Mouse (Mus musculus) mouse trophoblast stem cell (cell line): ENCODE results near the gene Gpx2.
"Not testable (repeated sequence)": the region's sequence is repeated elsewhere in the genome, so short reads cannot be mapped to it uniquely, and the experiment has no call there.

Source experiments
- in situ Hi-C, 2 experiments: fragments of 300-500 bp; cut with MseI, MboI; formaldehyde crosslinking; loops; 2 replicates in 1 of 2; 3 replicates in 1 of 2; pipeline ENCODE4 v1.15.1; 2025

The Gpx2 gene

DNA sequence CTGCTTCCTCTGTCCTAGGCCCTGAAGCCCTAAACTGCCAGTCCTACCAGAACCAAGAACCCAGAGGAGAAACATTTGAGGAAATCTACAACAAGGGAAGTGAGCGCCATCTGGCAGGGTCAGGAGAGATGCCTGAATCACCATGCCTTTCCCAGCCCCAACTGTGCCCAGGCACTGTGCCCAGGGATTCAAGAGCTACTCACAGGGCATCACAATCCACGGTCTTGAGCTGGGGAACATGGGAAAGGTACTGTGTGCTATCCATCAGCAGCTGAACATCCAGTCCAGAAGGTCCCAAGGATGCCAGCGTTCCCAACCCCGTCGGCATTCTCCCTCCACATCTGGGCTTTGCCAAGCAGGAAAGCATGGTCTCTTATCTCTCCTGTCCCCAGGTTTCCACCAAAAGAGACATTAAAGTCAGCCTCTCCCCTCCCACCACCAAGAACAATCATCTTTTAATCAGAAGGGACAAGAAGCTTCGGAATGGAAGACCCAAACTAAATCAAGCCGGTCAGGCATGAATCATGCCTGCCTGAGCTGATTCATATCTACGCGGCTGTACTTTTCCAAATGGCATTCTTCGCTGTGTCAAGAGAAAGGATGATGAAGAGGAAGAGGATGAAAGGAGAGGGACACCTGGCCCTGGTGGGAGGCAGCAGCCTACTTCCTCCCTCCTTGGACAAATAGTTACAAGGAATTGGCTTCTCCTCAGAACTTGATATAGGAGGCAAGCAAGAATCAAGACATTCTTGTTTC, 9.9 kb upstream of the Gpx2 start:
- in situ Hi-C loops = no loop called here

DNA sequence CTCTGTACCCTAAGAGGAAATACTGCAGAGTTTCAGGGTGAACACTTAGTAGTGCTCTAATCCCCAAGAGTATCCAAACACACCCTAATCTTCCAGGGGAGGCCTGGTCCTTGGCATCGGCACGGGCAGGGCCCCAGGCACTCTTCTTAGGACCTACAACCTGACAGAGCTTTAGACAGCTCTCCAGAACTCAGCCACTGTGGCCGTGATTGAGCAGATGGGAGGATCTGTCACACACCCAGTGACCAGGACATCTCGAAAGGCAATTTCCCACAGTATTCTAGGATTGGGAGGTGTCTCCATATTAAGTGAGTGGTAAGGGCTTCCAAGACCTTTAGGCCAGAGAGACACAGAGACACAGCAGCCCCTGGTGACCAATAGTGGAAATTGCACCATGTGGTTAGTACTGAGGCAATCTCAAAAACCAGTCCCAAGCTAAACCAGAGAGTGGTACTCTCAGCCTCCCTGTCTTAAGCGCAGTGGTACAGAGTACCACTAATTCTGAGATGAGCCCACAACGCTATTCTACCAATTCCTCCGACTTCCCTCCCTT, 8.4 kb upstream of the Gpx2 start:
- in situ Hi-C loops = no loop called here

GRCm38 (mm10) chr12:76803028-76803427, 7.7 kb upstream of the Gpx2 start:
- in situ Hi-C loops = no loop called here

- in situ Hi-C loops = no loop called here
These were observed 2.8 kb upstream of the Gpx2 start for GRCm38 (mm10) chr12:76798008-76798720.

DNA sequence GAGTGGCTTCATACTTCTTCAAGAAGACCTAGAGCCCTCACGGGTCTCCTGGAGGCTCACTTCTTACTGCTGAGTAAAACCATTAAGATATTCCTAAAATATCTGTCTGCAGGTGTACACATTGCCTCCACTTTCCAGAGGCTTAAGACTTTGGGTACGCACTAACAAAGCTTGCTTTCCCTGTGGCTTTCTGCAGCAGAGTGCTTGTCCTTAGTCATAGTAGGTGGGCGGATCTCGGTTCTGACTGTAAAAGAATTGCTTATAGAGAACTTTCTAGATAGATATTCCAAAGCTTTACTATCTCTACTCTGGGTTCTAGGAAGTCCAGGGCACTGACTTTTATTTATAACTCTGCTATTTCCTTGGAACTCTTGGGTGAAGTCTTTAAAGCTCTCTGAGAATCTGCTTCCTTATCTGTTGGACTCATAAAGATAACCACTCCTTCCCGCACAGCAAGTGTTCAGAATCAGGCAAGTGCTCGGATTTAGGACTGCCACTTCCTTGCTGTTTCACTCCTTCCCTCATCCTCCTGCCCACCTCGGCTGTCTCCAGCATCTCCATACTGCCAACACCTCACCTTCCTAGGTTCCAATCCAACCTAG, 1.7 kb upstream of the Gpx2 start:
- in situ Hi-C loops = no loop called here

DNA sequence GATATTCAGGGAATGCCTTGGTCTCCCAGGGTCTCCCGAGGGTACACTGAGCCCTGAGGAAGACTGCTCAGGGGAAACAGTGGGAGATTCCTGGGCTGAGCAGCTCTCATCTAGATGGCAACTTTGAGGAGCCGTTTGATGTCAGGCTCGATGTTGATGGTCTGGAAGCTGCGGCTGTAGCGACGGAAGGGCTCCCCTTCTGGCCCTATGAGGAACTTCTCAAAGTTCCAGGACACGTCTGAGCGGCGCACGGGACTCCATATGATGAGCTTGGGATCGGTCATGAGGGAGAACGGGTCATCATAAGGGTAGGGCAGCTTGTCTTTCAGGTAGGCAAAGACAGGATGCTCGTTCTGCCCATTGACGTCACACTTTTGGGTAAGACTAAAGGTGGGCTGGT, 2.8 kb downstream of the Gpx2 start:
- in situ Hi-C loops = not testable (repeated sequence)

- in situ Hi-C loops = no loop called here
These were observed 4.8 kb downstream of the Gpx2 start for GRCm38 (mm10) chr12:76790446-76791084.

- in situ Hi-C loops = no loop called here
These were observed 11.2 kb downstream of the Gpx2 start for GRCm38 (mm10) chr12:76784056-76784619.

DNA sequence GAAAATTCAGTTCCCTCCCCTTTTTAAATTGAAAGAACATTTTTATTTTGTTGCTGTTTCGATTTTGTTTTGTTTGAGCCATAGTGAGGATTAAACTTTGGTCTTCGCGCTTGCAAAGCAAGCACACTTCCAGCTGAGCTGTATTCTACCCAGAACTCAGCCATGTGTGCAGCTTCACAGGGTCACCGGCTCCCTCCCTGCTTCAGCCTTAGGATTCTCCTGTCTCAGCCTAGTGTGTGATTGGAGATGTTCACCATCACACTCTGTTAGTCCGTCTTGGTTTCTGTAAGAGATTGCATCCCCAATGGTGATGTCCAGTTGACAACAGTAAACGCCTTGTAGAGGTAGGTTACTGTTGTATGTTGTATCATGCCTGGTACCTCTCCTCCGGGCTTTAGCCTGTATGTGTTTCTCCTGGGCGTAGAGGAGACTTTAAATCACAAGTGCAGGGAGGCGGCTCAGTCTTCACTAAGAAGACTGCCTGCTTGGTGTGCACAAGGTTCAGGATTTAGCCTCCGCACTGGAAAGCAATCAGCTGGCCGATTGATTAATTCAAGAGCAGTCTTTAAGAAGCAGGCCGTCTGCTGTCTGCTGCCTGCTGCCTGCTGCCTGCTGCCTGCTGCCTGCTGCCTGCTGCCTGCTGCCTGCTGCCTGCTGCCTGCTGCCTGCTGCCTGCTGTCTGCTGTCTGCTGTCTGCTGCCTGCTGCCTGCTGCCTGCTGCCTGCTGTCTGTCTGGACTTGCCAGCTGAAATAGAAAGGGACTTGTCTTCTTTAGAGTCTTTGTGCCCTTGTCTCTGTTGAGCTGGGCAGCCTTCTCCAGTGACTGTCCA, 14.5 kb downstream of the Gpx2 start:
- in situ Hi-C loops = no loop called here

DNA sequence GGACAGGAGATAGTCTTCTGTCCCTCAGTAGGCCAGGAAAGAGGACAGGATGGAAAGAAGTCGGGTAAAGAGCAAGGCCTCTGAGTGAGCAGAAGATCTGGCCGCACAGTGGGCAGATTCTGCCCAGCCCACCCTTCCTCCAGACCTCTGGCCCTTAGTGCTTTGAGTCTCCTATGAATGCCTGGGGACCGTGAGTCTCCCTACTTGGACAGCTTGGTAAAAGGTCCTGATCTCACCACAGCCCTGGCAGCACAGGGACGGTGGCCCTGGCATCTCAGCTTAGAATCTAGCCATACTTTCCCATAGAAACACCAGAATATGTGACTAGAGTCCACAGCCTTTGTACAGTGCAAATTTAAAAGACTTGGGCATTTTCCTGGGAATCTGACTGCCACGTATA, 15.4 kb downstream of the Gpx2 start:
- in situ Hi-C loops = loop anchor here in 1 of 2 experiments (10.0 kb wide), 1 partner anchor 55 kb away; no protein-coding TSS in a partner anchor

- in situ Hi-C loops = loop anchor here in 1 of 2 experiments (10.0 kb wide), 1 partner anchor 56 kb away; no protein-coding TSS in a partner anchor
These were observed 16.9 kb downstream of the Gpx2 start for GRCm38 (mm10) chr12:76778305-76779083.

DNA sequence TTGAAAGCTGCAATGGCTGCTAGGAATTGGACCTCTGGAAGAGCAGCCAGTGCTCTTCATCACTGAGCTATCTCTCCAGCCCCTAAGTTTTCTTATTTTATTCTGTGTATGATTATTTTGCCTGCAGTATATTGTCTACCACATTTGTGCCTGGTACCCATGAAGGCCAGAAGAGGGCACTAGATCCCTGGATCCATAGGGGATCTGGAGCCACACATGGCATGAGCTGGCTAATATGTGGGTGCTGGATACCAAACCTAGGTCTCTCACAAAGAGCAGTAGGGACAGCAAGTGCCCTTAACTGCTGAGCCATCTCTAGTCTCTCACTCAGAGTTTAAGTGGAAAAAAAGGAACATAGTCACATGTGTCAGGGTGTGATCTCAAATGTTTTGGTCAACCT, 17.5 kb downstream of the Gpx2 start:
- in situ Hi-C loops = loop anchor here in 1 of 2 experiments (10.0 kb wide), 1 partner anchor 57 kb away; no protein-coding TSS in a partner anchor

DNA sequence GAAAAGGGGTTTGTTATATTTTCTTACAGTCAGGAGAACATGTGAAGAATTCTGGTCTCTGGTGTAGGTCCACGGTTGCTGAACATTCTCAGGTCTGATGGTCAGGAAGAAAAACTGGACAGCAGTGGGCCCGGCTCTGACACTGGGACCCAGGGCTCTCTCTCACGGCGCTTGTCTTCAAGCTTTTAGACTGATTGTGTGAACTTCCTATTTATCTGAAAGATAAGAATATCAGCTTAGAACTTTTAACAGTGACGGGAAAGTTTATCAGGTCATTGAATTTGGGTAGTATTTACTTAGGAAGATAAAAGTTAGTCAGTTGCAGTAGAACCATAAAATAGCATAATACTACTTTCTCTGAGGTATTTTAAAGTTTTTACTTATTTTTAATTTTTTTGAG, 18.5 kb downstream of the Gpx2 start:
- in situ Hi-C loops = loop anchor here in 1 of 2 experiments (10.0 kb wide), 1 partner anchor 58 kb away; no protein-coding TSS in a partner anchor

DNA sequence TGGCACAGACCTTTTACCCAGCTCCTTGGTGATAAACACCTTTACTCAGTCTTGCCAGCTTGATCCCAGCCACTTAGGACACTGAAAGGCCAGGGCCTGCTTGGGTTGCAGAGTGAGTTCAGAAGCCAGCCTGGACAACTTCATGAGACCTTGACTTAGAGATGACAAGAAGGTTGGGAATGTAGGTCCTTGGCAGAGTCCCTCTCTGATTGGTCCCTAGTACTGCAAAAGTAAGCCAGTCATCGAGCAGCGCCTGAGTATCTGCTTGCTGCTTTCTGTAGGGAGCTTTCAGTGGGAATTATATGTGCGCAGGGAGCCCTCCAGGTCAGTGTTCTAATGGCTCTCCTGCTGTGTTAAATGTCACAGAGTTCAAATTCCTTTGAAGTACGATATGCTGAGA, 20.2 kb downstream of the Gpx2 start:
- in situ Hi-C loops = loop anchor here in 1 of 2 experiments (10.0 kb wide), 1 partner anchor 60 kb away; no protein-coding TSS in a partner anchor

DNA sequence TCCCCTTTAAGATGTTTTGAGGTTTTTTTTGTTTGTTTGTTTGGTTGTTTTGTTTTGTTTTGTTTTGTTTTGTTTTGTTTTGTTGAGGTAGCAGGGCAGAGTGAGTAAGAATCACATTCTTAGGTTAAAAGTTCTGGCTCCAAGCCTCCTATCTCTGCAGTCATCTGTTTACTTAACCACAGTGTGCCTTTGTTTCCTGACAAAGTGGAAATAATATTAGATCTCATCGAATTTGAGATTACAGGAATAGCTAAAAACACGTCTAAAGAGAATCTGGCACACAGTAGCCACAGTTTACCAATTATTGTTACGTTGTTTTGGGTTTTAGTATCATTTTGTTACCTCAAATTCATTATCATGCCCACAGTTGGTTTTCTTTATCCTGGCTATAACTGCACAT, 20.7 kb downstream of the Gpx2 start:
- in situ Hi-C loops = loop anchor here in 1 of 2 experiments (10.0 kb wide), 1 partner anchor 60 kb away; no protein-coding TSS in a partner anchor

DNA sequence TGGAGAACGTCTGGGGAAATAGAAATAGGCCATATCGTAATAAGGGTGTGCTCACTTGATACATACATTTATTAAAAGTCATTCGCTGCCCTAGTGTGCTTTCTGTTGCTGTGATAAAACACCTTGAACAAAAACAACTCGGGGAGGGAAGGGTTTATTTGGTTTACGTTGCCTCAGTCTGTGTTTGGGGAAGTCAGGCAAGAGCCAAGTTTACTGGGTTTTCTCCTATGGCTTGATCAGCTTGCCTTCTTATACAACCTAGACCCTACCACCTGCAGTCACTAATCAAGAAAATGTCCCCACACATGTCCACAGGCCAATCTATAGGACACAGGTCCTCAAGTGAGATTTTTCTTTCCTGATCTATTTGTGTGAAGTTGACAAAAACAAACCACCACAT, 23.8 kb downstream of the Gpx2 start:
- in situ Hi-C loops = loop anchor here in 1 of 2 experiments (10.0 kb wide), 1 partner anchor 63 kb away; no protein-coding TSS in a partner anchor

GRCm38 (mm10) chr12:76770841-76771500, 24.4 kb downstream of the Gpx2 start:
- in situ Hi-C loops = loop anchor here in 1 of 2 experiments (10.0 kb wide), 1 partner anchor 64 kb away; no protein-coding TSS in a partner anchor

DNA sequence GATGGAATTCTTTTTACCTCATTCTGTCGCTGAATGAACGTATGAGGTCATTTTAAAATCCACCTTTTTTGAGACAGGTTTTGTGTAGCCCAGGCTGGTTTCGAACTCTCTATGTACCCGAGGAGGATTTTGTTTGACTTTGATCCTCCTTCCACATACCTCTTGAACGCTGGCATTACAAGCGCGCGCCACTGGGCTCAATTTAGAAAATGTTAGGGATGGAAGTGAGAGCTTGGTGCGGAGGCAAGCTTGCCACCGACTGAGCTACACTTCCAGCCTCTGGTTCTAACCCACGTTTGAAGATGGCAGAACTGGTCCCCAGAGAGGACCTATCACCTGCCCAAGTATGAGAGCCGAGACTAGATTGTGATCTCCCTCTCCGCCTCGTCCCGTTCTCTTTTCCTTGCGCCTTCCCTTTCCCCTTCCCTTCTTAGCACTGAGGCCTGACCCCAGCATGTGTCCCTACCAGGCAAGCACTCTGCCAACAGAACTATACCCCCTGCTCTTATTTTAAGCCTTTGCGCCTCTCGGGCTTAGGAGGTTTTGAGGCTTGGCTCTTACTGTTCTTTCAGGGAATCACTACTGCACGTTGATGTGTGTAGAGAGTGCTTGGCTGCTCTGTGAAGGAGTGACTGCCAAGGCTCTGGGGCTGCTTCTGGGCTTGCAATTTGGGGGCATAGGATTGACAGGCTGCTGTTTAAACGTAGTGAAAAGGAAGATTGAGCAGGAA, 29.3 kb downstream of the Gpx2 start:
- in situ Hi-C loops = no loop called here
